Mouse (Mus musculus) ES-E14 (cell line): ENCODE results near the gene Rps8. TPM values are rescaled to one million over a fixed set of nuclear protein-coding genes. Genes with fewer than 3 reads are reported as not detected.

Experiments used
- DNase-seq: peaks from one replicate; pipeline ENCODE4 v3.0.0-alpha.2; 2013; ENCODE audit warnings: low read depth, low spot score
- H3K27ac ChIP-seq: 2 replicates; pipeline ENCODE4 v1.5.1; 2012; ENCODE audit warnings: low read depth, mild to moderate bottlenecking, low read length, moderate library complexity, mixed read lengths; ENCODE audit not compliant: poor library complexity, insufficient read depth, severe bottlenecking
- H3K36me3 ChIP-seq: 2 replicates; pipeline ENCODE4 v1.6.1; 2012; ENCODE audit warnings: mild to moderate bottlenecking, low read length, moderate library complexity, mixed read lengths; ENCODE audit not compliant: control insufficient read depth, poor library complexity, insufficient read depth, severe bottlenecking
- H3K4me1 ChIP-seq, 2 experiments: fragments of 150-350 bp in 1 of 2; sonication (generic) in 1 of 2; 2 replicates each; pipeline ENCODE4 v1.6.1; 2012; ENCODE audit warnings: low read length in 2 of 2, mild to moderate bottlenecking in 1 of 2, mixed read lengths in 1 of 2; ENCODE audit not compliant: control insufficient read depth in 2 of 2, insufficient read depth in 2 of 2, poor library complexity in 1 of 2
- H3K4me3 ChIP-seq, 2 experiments: fragments of 150-350 bp in 1 of 2; sonication (generic) in 1 of 2; 2 replicates each; pipeline ENCODE4 v1.5.1; 2012; ENCODE audit warnings: low read length in 2 of 2, low read depth in 1 of 2, mild to moderate bottlenecking in 1 of 2, mixed read lengths in 1 of 2; ENCODE audit not compliant: insufficient read depth in 1 of 2, poor library complexity in 1 of 2, severe bottlenecking in 1 of 2
- H3K9ac ChIP-seq: 2 replicates; pipeline ENCODE4 v1.6.1; 2012; ENCODE audit warnings: low read depth, mild to moderate bottlenecking, low read length, mixed read lengths; ENCODE audit not compliant: poor library complexity, insufficient read depth, severe bottlenecking
- H3K9me3 ChIP-seq: fragments of 150-350 bp; sonication (generic); 2 replicates; pipeline ENCODE4 v1.6.1; 2012; ENCODE audit warnings: low read depth, mild to moderate bottlenecking, low read length; ENCODE audit not compliant: control insufficient read depth, insufficient read depth
- CHD2 ChIP-seq: IDR thresholded peaks from 2 replicates; pipeline ENCODE4 v1.6.1; 2014; ENCODE audit warnings: mild to moderate bottlenecking, low read depth, low read length, inconsistent platforms
- HCFC1 ChIP-seq: IDR thresholded peaks from 2 replicates; pipeline ENCODE4 v1.6.1; 2012; ENCODE audit warnings: low read length, inconsistent platforms, borderline replicate concordance; ENCODE audit not compliant: insufficient read depth
- MAFK ChIP-seq: IDR thresholded peaks from 2 replicates; pipeline ENCODE4 v1.6.1; 2014; ENCODE audit warnings: mild to moderate bottlenecking, low read depth, low read length, inconsistent platforms; ENCODE audit not compliant: insufficient read depth
- ZC3H11A ChIP-seq: IDR thresholded peaks from 2 replicates; pipeline ENCODE4 v1.6.1; 2012; ENCODE audit warnings: low read depth, mild to moderate bottlenecking, inconsistent platforms, low read length, borderline replicate concordance
- ZNF384 ChIP-seq: IDR thresholded peaks from 2 replicates; pipeline ENCODE4 v1.6.1; 2012; ENCODE audit warnings: low read depth, low read length, inconsistent platforms
- in situ Hi-C, 2 experiments: fragments of 600-800 bp; cut with MboI; formaldehyde crosslinking; loops; one replicate each; pipeline ENCODE4 v1.15.1; 2025; ENCODE audit warnings: low sequenced_read_pairs in 2 of 2, inconsistent platforms in 1 of 2; ENCODE audit not compliant: unreplicated experiment in 2 of 2
- total RNA-seq: library from RNA; depleted of rRNA; stranded (reverse); fragments of 300-350 nt; gene quantifications from 2 replicates; pipeline ENCODE4 v1.2.3, GENCODE M21; 2012

The Rps8 gene
- total RNA-seq, 1 experiment: 3,133 TPM

DNA sequence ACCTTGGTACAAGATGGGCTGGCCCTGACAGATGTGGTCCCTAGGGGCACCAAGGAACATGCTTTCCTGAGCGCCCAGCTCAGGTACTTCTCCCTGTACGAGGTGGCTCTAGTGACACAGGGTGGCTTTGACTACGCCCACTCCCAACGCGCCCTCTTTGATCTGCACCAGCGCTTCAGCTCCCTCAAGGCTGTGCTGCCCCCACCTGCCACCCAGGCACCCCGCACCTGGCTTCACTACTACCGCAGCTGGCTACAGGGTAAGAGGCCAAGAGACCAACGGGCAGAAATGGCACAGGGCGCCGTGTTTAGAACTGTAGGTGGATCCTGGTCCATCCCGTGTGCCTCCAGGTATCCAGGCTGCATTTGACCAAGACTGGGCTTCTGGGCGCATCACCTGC lies 45.8 kb downstream of the Rps8 start:
- Histone ChIP-seq H3K4me1 (peaks cover 0 to 32% of the 10 kb centered on the region in 2 experiments; a peak in 2 of 4 replicates), H3K36me3 (peaks cover 53% of the 10 kb centered on the region), H3K27ac (no peak overlapping the region), H3K4me3 (peak overlapping the region; percentile 38 to 53; a peak in 2 of 4 replicates), H3K9ac (no peak overlapping the region), H3K9me3 (no peaks in the 10 kb centered on the region)
- no peak for DNase-seq
- TF ChIP-seq MAFK (no peak), HCFC1 (no peak), ZNF384 (no peak), ZC3H11A (no peak), CHD2 (no peak)
- in situ Hi-C loops: no loop called here

DNA sequence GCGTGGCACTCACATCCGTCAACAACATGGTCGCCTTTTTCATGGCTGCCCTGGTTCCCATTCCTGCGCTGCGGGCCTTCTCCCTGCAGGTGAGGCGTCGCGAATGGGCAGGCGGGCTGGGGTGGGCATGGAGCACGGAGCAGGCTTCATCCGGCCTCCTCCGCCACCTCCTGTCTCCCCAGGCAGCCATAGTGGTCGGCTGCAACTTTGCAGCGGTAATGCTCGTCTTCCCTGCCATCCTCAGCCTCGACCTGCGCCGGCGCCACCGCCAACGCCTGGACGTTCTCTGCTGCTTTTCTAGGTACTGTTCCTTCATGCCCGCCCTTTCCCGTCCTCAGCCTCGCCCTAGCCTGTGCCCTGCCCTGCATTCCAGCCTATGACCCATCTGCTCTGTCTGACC lies 46.7 kb downstream of the Rps8 start:
- peak overlapping the region; percentile 54 to 55 for H3K4me3 ChIP-seq
- no peak for TF ChIP-seq MAFK
- no peak for TF ChIP-seq HCFC1
- no peak for TF ChIP-seq ZC3H11A
- peaks cover 47% of the 10 kb centered on the region for H3K36me3 ChIP-seq
- DNase-seq: no peak
- H3K27ac ChIP-seq: no peak overlapping the region
- in situ Hi-C loops: no loop called here
- H3K9me3 ChIP-seq: no peaks in the 10 kb centered on the region
- H3K4me1 ChIP-seq: peaks cover 0 to 41% of the 10 kb centered on the region in 2 experiments; a peak in 2 of 4 replicates
- H3K9ac ChIP-seq: peak overlapping the region; percentile 32

DNA sequence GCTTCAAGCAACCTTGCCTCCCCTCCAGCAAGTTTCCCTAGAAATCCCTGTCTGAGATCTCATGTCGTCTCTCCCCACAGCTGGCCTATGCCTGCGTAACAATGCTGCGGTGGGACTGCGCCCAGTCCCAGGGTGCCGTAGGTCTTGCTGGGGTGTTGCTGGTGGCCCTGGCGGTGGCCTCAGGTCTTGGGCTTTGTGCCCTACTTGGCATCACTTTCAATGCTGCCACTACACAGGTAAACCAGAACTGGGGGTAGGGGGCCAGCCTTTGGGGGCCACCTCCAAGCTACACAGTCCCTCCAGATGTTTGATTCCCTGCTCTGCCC lies 47.6 kb downstream of the Rps8 start:
- in situ Hi-C loops: no loop called here
- peaks cover 39% of the 10 kb centered on the region for H3K36me3 ChIP-seq
- TF ChIP-seq HCFC1 (no peak), CHD2 (no peak)

DNA sequence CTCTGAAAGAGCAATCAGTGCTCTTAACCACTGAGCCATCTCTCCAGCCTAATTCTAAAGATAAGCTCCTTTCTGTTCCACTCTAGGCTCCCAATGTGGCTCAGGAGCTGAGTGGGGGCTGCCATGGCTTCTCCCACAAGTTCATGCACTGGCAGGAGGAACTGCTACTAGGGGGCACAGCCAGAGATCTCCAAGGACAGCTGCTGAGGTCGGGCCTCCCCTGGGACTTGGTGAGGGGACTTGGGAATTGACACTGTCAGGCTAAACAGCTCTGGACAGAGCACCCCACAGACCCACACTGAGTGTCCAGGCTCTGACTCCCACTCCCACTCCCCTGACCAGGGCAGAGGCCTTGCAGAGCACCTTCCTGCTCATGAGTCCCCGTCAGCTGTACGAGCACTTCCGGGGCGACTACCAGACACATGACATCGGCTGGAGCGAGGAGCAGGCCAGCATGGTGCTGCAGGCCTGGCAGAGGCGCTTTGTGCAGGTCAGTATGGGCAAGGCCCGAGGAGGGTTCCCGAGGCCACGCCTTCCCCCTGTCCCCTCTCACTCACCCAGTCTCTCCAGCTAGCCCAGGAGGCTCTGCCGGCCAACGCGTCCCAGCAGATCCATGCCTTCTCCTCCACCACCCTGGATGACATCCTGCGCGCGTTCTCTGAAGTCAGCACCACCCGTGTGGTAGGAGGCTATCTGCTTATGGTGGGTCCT lies 48.1 kb downstream of the Rps8 start:
- Histone ChIP-seq H3K9ac (no peak overlapping the region), H3K27ac (no peak overlapping the region), H3K9me3 (no peaks in the 10 kb centered on the region), H3K36me3 (peaks cover 42% of the 10 kb centered on the region), H3K4me1 (peaks cover 0 to 47% of the 10 kb centered on the region in 2 experiments; a peak in 2 of 4 replicates), H3K4me3 (no peak overlapping the region)
- TF ChIP-seq ZNF384 (no peak), ZC3H11A (no peak), CHD2 (no peak), HCFC1 (no peak), MAFK (no peak)
- no peak for DNase-seq
- in situ Hi-C loops: no loop called here

More for the DNA sequence above, 47.6 kb downstream of the Rps8 start:
- Histone ChIP-seq H3K4me1 (peaks cover 0 to 43% of the 10 kb centered on the region in 2 experiments; a peak in 2 of 4 replicates), H3K9me3 (no peaks in the 10 kb centered on the region), H3K27ac (no peak overlapping the region), H3K9ac (no peak overlapping the region), H3K4me3 (no peak overlapping the region)
- DNase-seq: no peak

DNA sequence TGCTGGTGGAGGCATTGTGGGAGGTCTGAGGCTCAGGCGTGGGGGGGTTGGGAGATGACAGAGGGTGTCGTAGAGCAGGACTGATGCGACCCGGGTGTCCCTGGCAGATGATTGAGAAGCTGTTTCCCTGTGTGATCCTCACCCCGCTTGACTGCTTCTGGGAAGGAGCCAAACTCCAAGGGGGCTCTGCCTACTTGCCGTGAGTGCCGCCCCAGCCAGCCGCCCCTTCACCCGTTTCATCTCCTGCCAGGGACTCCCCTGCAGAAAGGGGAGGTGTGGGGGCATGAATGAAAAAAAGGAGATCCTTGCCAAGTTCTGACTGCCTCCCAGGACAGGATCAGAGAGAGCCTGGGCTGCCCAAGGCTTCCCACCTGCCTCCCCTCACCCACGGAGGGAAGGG lies 50.9 kb downstream of the Rps8 start:
- peaks cover 29% of the 10 kb centered on the region for H3K36me3 ChIP-seq
- H3K9ac ChIP-seq: peak overlapping the region; percentile 18; the same call in 1 of the 2 replicates
- peaks cover 2 to 53% of the 10 kb centered on the region in 2 experiments; a peak in 2 of 4 replicates for H3K4me1 ChIP-seq
- no peaks in the 10 kb centered on the region for H3K9me3 ChIP-seq
- in situ Hi-C loops: no loop called here
- no peak for DNase-seq
- no peak overlapping the region for H3K4me3 ChIP-seq
- TF ChIP-seq ZNF384 (no peak), CHD2 (no peak), HCFC1 (no peak), ZC3H11A (no peak), MAFK (no peak)
- no peak overlapping the region for H3K27ac ChIP-seq
